Mouse (Mus musculus): ENCODE results near the gene Ost4. TPM values are rescaled to one million over a fixed set of nuclear protein-coding genes. Genes with fewer than 3 reads are reported as not detected.

Gene Ost4
- polyA plus RNA-seq, 1 experiment from 2014 or later, result 374 TPM

DNA sequence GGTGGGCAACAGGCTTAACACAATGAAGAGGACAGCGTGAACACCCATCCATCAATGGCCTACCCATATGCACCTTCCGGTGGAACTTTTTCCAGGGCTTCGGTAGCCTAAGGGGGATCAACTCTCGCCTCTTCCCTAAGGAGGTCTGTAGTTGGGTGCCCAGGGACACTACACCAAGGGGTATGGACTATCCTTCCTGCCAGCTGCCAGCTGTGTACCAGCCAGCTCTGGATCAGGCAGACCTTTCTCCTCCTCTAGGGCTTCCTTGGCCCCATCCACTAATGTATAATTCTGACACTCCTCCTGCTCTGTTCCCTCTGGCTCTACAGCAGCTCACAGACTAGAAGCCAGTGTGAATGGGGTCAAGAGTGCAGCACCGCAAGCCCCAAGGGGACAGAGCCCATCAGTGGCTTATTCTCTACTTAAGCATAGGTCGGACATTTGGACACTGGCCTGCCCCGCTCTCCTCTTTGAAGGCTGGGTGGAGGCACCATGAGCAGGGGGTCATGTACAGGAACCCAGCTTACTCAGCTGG, 6.6 kb upstream of the Ost4 start:
- H3K4me2 ChIP-seq, result peak overlapping the region; percentile 67
- H3K4me1 ChIP-seq, result peaks cover 94% of the 10 kb centered on the region
- H3K9me3 ChIP-seq (replicated peaks), result no peaks in the 10 kb centered on the region
- peak overlapping the region; percentile 55 for H3K4me3 ChIP-seq
- 22% methylated on average over 7 of the region's 7 CpGs for WGBS (ENCODE audit: insufficient replicate concordance)
- ATAC-seq, result peak; percentile 16; the same call in 1 of the 2 replicates
- peak overlapping the region; percentile 60 for H3K9ac ChIP-seq
- no peaks in the 10 kb centered on the region for H3K27me3 ChIP-seq (replicated peaks)
- peak overlapping the region; percentile 84 for H3K27ac ChIP-seq
- peaks cover 26% of the 10 kb centered on the region for H3K36me3 ChIP-seq

DNA sequence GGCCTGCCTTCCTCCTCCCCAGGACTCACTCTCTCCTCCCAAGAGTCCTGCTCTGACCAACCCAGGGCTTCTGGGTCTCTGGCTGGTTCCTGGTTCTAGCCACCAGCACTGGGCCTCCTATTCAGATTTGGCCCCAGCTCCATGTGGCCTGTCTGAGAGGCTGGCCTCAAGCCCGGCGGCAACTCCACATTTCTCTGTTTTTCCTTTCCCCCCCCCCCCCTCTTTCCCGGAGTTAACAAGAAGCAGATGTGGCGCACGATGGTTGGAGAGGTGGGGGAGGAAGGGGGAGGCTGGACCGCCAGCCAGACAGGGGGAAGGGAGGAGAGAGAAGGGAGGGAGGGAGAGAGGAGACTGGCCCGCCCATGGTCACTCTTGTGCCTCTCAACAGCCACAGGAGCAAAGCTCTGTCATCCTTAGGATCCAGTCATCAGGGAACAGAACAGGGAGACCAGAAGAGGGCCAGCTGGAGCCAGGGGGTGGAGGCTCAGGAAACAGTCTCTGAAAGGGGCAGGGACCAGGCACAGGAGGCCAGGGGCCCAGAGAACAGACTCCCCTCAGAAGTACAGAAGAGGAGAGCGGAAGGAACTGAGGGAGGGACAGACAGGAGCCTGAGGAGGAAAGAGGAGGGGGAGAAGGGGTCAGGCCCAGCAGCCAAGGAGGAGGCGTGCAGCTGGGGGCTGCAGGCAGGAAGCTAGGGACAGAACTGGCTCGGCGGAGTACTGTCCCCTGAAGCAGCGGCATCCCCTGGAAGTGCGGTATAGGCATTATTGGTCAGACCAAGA, 5.7 kb upstream of the Ost4 start, which contains the start of gene Emilin1:
Emilin1 (plus strand) TSS at position 343 of the 782 bp plus-strand sequence.
- peak within 1 kb of the TSS; percentile 84 for H3K27ac ChIP-seq
- WGBS (ENCODE audit: insufficient replicate concordance), result 20% methylated on average over 13 of the region's 13 CpGs

DNA sequence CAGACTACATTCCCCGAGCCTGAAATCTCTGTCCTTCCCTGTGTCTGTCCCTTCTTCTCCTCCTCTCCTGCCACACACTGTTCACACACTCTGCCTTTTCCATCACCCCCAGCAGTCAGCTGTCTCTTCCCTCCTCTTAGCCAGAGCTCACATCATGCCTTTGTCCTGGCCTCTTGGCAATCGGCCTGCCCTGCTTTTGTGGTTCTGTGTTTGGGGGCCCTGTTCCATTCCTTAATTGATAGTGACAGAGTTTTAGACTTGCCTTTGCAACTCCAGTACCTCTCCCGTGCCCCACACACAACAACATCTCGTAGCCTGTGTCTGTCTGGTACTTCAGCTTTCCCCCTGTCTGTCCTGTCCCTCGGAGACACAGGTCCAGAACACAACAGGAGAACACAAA, 4.6 kb upstream of the Ost4 start:
- peak overlapping the region; percentile 84 for H3K27ac ChIP-seq
- 0 out of 2 replicates have a peak overlapping the region, but pooled peaks have one; percentile 67 for H3K4me2 ChIP-seq
- peaks cover 6% of the 10 kb centered on the region for H3K36me3 ChIP-seq
- no peaks in the 10 kb centered on the region for H3K9me3 ChIP-seq (replicated peaks)
- no peaks in the 10 kb centered on the region for H3K27me3 ChIP-seq (replicated peaks)
- no peak overlapping the region for H3K4me3 ChIP-seq
- peaks cover 88% of the 10 kb centered on the region for H3K4me1 ChIP-seq
- no peak overlapping the region for H3K9ac ChIP-seq
- ATAC-seq, result no peak
- 53% methylated on average over 5 of the region's 5 CpGs for WGBS (ENCODE audit: insufficient replicate concordance)

More for the DNA sequence above, 5.7 kb upstream of the Ost4 start, which contains the start of gene Emilin1:
- H3K9ac ChIP-seq, result peak within 1 kb of the TSS; percentile 60
- H3K4me3 ChIP-seq, result peak within 1 kb of the TSS; percentile 55
- peak; percentile 39 for ATAC-seq
- H3K36me3 ChIP-seq, result peaks cover 17% of the 10 kb centered on the region
- peak within 1 kb of the TSS; percentile 67 for H3K4me2 ChIP-seq
- H3K27me3 ChIP-seq (replicated peaks), result no peaks in the 10 kb centered on the region
- no peaks in the 10 kb centered on the region for H3K9me3 ChIP-seq (replicated peaks)
- peaks cover 94% of the 10 kb centered on the region for H3K4me1 ChIP-seq

DNA sequence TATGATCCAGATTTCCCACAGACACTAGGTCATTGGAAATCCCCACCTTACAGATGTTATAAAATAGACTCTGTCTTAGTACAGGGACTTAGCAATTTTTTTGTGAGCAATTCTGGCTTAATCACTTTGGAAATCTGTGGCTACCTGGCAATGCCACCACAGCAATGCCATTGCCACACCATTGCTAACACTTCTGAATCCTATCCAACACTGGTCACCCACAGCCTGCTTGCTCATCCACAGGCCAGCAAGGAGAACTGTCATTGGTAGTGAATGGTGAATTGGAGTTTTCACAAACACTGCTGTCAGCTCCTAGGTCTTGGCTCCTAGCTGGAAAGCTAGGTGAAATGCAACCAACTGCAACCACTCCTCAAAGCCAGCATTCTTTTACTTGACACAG, 2.9 kb upstream of the Ost4 start:
- H3K9me3 ChIP-seq (replicated peaks), result no peaks in the 10 kb centered on the region
- no peak overlapping the region for H3K9ac ChIP-seq
- peaks cover 8% of the 10 kb centered on the region for H3K36me3 ChIP-seq
- H3K27ac ChIP-seq, result peak overlapping the region; percentile 11; the same call in 1 of the 2 replicates
- H3K4me2 ChIP-seq, result no peak overlapping the region
- no peaks in the 10 kb centered on the region for H3K27me3 ChIP-seq (replicated peaks)
- no peak for ATAC-seq
- H3K4me1 ChIP-seq, result peaks cover 87% of the 10 kb centered on the region
- no peak overlapping the region for H3K4me3 ChIP-seq

DNA sequence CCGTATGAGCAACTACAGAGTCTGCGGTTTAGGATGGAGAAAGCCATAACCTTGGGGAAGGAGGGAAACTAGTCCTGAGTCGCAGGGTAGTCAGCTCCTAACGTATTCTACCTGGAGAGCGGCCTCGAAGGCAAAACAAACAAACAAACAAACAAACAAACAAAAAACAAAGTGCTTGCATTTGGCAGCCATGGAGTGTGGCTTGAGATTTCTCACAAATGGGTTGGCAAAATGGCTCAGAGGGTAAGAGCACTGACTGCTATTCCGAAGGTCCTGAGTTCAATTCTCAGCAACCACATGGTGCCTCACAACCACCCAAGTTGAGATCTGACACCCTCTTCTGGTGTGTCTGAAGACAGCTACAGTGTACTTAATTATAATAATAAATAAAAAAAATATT, 2.3 kb upstream of the Ost4 start:
- ATAC-seq, result no peak
- Histone ChIP-seq H3K4me2 (no peak overlapping the region), H3K4me3 (no peak overlapping the region), H3K27me3 (replicated peaks) (no peaks in the 10 kb centered on the region), H3K27ac (peak overlapping the region; percentile 89), H3K9ac (no peak overlapping the region), H3K4me1 (peaks cover 87% of the 10 kb centered on the region), H3K9me3 (replicated peaks) (no peaks in the 10 kb centered on the region), H3K36me3 (peaks cover 14% of the 10 kb centered on the region)
- WGBS (ENCODE audit: insufficient replicate concordance), result 79% methylated on average over 7 of the region's 7 CpGs

DNA sequence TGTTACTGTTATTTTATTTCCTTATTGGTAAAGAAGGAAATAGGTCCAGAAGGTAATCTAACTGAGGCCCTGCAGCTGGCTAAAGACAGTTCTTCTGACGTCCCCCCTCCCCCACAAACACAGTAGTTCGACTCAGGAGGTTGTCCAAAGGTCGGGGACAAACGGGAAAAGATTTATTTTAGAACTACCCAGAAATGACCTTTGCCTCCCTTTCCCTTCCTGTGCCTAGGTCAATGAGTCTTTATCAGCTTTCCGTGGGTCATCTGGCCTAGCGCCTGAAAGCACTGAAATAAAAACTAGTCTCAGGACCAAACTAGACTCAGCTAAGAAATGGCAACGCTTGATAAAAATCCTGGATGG, 1.7 kb upstream of the Ost4 start:
- Histone ChIP-seq H3K9me3 (replicated peaks) (no peaks in the 10 kb centered on the region), H3K27me3 (replicated peaks) (no peaks in the 10 kb centered on the region), H3K27ac (peak overlapping the region; percentile 89), H3K9ac (no peak overlapping the region), H3K4me1 (peaks cover 81% of the 10 kb centered on the region), H3K4me3 (no peak overlapping the region), H3K36me3 (peaks cover 20% of the 10 kb centered on the region), H3K4me2 (peak overlapping the region; percentile 94)
- ATAC-seq, result no peak
- WGBS (ENCODE audit: insufficient replicate concordance), result 26% methylated on average over 7 of the region's 7 CpGs

DNA sequence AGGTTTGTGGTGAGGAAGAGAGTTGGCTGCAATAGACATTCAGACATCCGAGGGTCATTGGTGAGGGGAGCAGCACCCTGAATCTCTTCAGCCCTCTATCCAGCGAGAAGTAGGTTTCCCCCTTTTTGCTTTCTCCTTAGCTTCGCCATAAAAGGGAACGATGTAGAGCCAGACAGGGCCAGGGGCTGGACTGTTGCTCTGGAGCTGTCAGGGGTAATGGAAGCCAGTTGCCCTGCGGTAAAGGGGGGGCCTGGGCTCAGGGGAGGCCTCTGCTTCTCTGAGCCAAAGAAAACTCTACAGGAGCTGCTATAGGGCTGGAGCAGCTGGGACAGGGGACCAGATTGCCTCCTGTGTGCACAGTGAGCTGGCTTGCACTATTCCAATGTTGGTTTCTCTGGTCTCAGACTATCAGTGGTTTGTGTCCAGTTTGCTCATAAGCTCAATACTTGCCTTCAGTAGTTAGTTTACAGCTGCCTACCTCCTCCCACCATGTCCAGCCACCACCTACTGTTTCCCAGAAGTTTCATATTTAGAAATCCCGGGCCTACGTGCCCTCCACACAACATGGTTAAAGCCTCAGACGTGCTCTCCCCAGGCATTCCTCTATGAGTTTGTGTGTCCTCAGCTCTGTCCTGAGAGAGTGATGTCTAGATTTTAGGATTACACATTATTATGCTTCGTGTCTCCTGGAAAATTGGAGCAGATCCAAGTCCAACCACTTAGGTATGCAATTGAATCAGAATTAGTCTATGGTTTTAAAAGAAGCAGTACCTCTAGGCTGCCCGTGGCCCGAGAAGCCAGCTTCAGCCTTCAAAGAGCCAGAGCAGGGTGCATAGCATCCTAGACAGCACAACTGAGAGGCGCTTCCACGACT, 1.1 kb upstream of the Ost4 start:
- ATAC-seq, result no peak
- peaks cover 26% of the 10 kb centered on the region for H3K36me3 ChIP-seq
- peak overlapping the region; percentile 78 for H3K9ac ChIP-seq
- peak overlapping the region; percentile 94 for H3K4me2 ChIP-seq
- H3K9me3 ChIP-seq (replicated peaks), result no peaks in the 10 kb centered on the region
- H3K27me3 ChIP-seq (replicated peaks), result no peaks in the 10 kb centered on the region
- H3K4me1 ChIP-seq, result peaks cover 81% of the 10 kb centered on the region
- H3K4me3 ChIP-seq, result peak overlapping the region; percentile 67
- H3K27ac ChIP-seq, result peak overlapping the region; percentile 89
- WGBS (ENCODE audit: insufficient replicate concordance), result 44% methylated on average over 13 of the region's 13 CpGs

DNA sequence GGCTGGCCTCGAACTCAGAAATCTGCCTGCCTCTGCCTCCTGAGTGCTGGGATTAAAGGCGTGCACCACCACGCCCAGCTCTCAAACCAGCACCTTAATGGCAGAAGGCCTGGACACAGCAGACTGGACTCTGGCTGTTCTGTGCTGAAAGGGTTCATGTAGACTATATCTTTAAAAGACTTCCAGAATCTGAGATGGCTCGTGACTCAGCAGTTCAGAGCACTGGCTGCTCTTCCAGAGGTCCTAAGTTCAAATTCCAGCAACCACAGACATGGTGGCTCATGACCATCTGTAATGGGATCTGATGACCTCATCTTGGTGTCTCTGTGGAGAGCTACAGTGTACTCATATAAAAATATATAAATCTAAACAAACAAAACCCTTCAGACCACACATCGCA, 5.7 kb downstream of the Ost4 start:
- no peak overlapping the region for H3K9ac ChIP-seq
- peaks cover 85% of the 10 kb centered on the region for H3K36me3 ChIP-seq
- H3K27ac ChIP-seq, result no peak overlapping the region
- WGBS (ENCODE audit: insufficient replicate concordance), result 80% methylated on average over 5 of the region's 5 CpGs
- H3K27me3 ChIP-seq (replicated peaks), result no peaks in the 10 kb centered on the region
- H3K4me3 ChIP-seq, result no peak overlapping the region
- no peaks in the 10 kb centered on the region for H3K9me3 ChIP-seq (replicated peaks)
- peaks cover 41% of the 10 kb centered on the region for H3K4me1 ChIP-seq
- H3K4me2 ChIP-seq, result no peak overlapping the region
- no peak for ATAC-seq

GRCm38 (mm10) chr5:30890375-30890774, 17.2 kb downstream of the Ost4 start:
- Histone ChIP-seq H3K36me3 (peaks cover 47% of the 10 kb centered on the region), H3K9ac (no peak overlapping the region), H3K9me3 (replicated peaks) (no peaks in the 10 kb centered on the region), H3K27ac (peak overlapping the region; percentile 93; the same call in 1 of the 2 replicates), H3K27me3 (replicated peaks) (no peaks in the 10 kb centered on the region), H3K4me3 (peak overlapping the region; percentile 76; the same call in 1 of the 2 replicates), H3K4me2 (peak overlapping the region; percentile 96), H3K4me1 (peaks cover 35% of the 10 kb centered on the region)
- WGBS (ENCODE audit: insufficient replicate concordance), result 73% methylated on average over 7 of the region's 7 CpGs
- no peak for ATAC-seq

DNA sequence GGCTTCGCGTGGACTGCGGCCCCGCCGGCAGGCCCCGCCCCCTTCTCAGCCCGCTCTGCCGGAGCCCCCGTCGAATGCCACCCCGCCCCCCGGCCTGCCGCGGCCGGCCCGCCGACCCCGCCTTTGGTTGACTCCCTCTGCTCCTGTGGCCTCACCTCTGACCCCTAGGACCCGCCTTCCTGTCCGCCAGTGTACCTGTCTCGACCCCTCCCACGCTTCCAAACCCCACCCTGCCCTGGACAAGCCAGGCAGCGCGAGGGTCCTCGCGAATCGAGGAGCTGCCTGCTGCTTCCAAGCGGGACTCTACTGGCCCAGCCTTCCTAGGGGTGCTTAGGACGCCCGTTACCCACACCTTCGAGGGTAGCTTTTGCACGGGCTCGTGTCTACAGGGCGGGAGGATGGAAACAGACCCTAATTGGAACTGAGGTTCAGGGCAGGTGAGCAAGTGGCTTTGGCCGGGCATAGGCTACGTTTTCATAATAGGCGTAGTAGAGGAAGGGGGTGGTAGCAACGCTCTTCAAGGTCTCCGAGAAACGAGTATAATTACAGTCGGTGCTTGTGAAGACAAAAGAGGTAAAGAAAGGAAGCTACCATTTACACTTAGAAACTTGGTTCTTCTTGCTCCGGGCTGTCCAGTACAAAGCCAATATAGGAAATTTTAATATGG, 18.4 kb downstream of the Ost4 start:
- Histone ChIP-seq H3K4me2 (peak overlapping the region; percentile 96), H3K9ac (peak overlapping the region; percentile 81), H3K9me3 (replicated peaks) (no peaks in the 10 kb centered on the region), H3K4me3 (peak overlapping the region; percentile 76), H3K27ac (peak overlapping the region; percentile 93), H3K4me1 (peaks cover 35% of the 10 kb centered on the region), H3K27me3 (replicated peaks) (no peaks in the 10 kb centered on the region), H3K36me3 (peaks cover 35% of the 10 kb centered on the region)
- ATAC-seq, result peak; percentile 24
- 1% methylated on average over 35 of the region's 42 CpGs for WGBS (ENCODE audit: insufficient replicate concordance)

- Histone ChIP-seq H3K4me3 (peak within 1 kb of the TSS; percentile 76), H3K9me3 (replicated peaks) (no peaks in the 10 kb centered on the region), H3K36me3 (peaks cover 28% of the 10 kb centered on the region), H3K9ac (peak within 1 kb of the TSS; percentile 82), H3K27ac (peak within 1 kb of the TSS; percentile 93), H3K4me2 (peak within 1 kb of the TSS; percentile 96), H3K4me1 (peaks cover 35% of the 10 kb centered on the region), H3K27me3 (replicated peaks) (no peaks in the 10 kb centered on the region)
- under 1% methylated on average over 39 of the region's 42 CpGs for WGBS (ENCODE audit: insufficient replicate concordance)
- peak; percentile 86 for ATAC-seq
Observed at GRCm38 (mm10) chr5:30888337-30889087, 19.1 kb downstream of the Ost4 start, which contains the start of gene Agbl5. Agbl5 (plus strand) TSS chr5:30888694.

Data from liver, embryonic 12.5 days (tissue).